Mouse (Mus musculus): ENCODE results near the gene Hspb1. TPM values are rescaled to one million over a fixed set of nuclear protein-coding genes. Genes with fewer than 3 reads are reported as not detected.
A peak's percentile ranks its signal among the peaks of the same experiment; 100 is the strongest.

The Hspb1 gene
- polyA plus RNA-seq, 1 experiment from 2014 or later: 10.1 TPM

- H3K9ac ChIP-seq (ENCODE audit: low read depth, low read length): peak overlapping the region; percentile 88
- peak overlapping the region; percentile 99 for H3K27ac ChIP-seq (ENCODE audit: low read length)
- H3K9me3 ChIP-seq (replicated peaks; ENCODE audit: control insufficient read depth, low read length, poor library complexity, severe bottlenecking): no peaks in the 10 kb centered on the region
- H3K27me3 ChIP-seq (ENCODE audit: control insufficient read depth, insufficient read depth, low read depth, low read length): no peaks in the 10 kb centered on the region
- H3K4me2 ChIP-seq (ENCODE audit: low read length): peak overlapping the region; percentile 61
- H3K36me3 ChIP-seq (ENCODE audit: control insufficient read depth, insufficient read depth, low read length): peaks cover 2% of the 10 kb centered on the region; the same call in 1 of the 2 replicates
- peaks cover 27% of the 10 kb centered on the region for H3K4me1 ChIP-seq (ENCODE audit: control insufficient read depth, insufficient read depth, low read length)
- 50% methylated on average over 7 of the region's 7 CpGs for WGBS
- ATAC-seq: peak; percentile 43
- H3K4me3 ChIP-seq (ENCODE audit: low read depth, low read length): peak overlapping the region; percentile 77
Measured at GRCm38 (mm10) chr5:135935176-135935523, 47.4 kb downstream of the Hspb1 start.

- peaks cover 23% of the 10 kb centered on the region for H3K4me1 ChIP-seq (ENCODE audit: control insufficient read depth, insufficient read depth, low read length)
- peak overlapping the region; percentile 99 for H3K27ac ChIP-seq (ENCODE audit: low read length)
- no peaks in the 10 kb centered on the region for H3K36me3 ChIP-seq (ENCODE audit: control insufficient read depth, insufficient read depth, low read length)
- no peak overlapping the region for H3K4me3 ChIP-seq (ENCODE audit: low read depth, low read length)
- no peaks in the 10 kb centered on the region for H3K9me3 ChIP-seq (replicated peaks; ENCODE audit: control insufficient read depth, low read length, poor library complexity, severe bottlenecking)
- no peak overlapping the region for H3K4me2 ChIP-seq (ENCODE audit: low read length)
- H3K9ac ChIP-seq (ENCODE audit: low read depth, low read length): no peak overlapping the region
- no peaks in the 10 kb centered on the region for H3K27me3 ChIP-seq (ENCODE audit: control insufficient read depth, insufficient read depth, low read depth, low read length)
- no peak for ATAC-seq
- WGBS: 87% methylated on average over 6 of the region's 6 CpGs
Measured at GRCm38 (mm10) chr5:135935641-135936190, 48.0 kb downstream of the Hspb1 start.

Other genes starting within 250 kb of the Hspb1 start
- gene Por, start 217.9 kb upstream of the Hspb1 start, polyA plus RNA-seq (2015; fragmentation: Nextera tagmentation; extraction: Ambion mirVana): 123 and 127 TPM in 2 replicates
- gene Tmem120a, start 143.5 kb upstream of the Hspb1 start, polyA plus RNA-seq (2015; fragmentation: Nextera tagmentation; extraction: Ambion mirVana): 87.2 and 87.8 TPM in 2 replicates
- 0.24 and 0.46 TPM in 2 replicates for gene Styxl1, start 109.5 kb upstream of the Hspb1 start, polyA plus RNA-seq (2015; fragmentation: Nextera tagmentation; extraction: Ambion mirVana)
- 565 and 600 TPM in 2 replicates for gene Mdh2, start 109.4 kb upstream of the Hspb1 start, polyA plus RNA-seq (2015; fragmentation: Nextera tagmentation; extraction: Ambion mirVana)
- 76.2 and 89.7 TPM in 2 replicates for gene Srrm3, start 81.0 kb upstream of the Hspb1 start, polyA plus RNA-seq (2015; fragmentation: Nextera tagmentation; extraction: Ambion mirVana)
- 1,035 and 1,054 TPM in 2 replicates for gene Ywhag, start 46.7 kb downstream of the Hspb1 start, polyA plus RNA-seq (2015; fragmentation: Nextera tagmentation; extraction: Ambion mirVana)
- 1.8 and 1.9 TPM in 2 replicates for gene Ssc4d, start 86.6 kb downstream of the Hspb1 start, polyA plus RNA-seq (2015; fragmentation: Nextera tagmentation; extraction: Ambion mirVana)
- 0.23 TPM in 1 of 2 replicates, not detected in the other for gene Zp3, start 92.2 kb downstream of the Hspb1 start, polyA plus RNA-seq (2015; fragmentation: Nextera tagmentation; extraction: Ambion mirVana)
- 24.0 and 26.1 TPM in 2 replicates for gene Dtx2, start 106.9 kb downstream of the Hspb1 start, polyA plus RNA-seq (2015; fragmentation: Nextera tagmentation; extraction: Ambion mirVana)
- gene Upk3b, start 150.6 kb downstream of the Hspb1 start, polyA plus RNA-seq (2015; fragmentation: Nextera tagmentation; extraction: Ambion mirVana): 0.05 TPM in 1 of 2 replicates, not detected in the other
- gene Upk3bl, start 166.6 kb downstream of the Hspb1 start, polyA plus RNA-seq (2015; fragmentation: Nextera tagmentation; extraction: Ambion mirVana): 0.19 TPM in 1 of 2 replicates, not detected in the other
- 22.0 and 29.1 TPM in 2 replicates for gene Rasa4, start 196.0 kb downstream of the Hspb1 start, polyA plus RNA-seq (2015; fragmentation: Nextera tagmentation; extraction: Ambion mirVana)
- gene Polr2j, start 228.7 kb downstream of the Hspb1 start, polyA plus RNA-seq (2015; fragmentation: Nextera tagmentation; extraction: Ambion mirVana): 190 and 194 TPM in 2 replicates
- 27.1 and 28.1 TPM in 2 replicates for gene Lrwd1, start 248.2 kb downstream of the Hspb1 start, polyA plus RNA-seq (2015; fragmentation: Nextera tagmentation; extraction: Ambion mirVana)
- 20.4 and 20.5 TPM in 2 replicates for gene Alkbh4, start 248.2 kb downstream of the Hspb1 start, polyA plus RNA-seq (2015; fragmentation: Nextera tagmentation; extraction: Ambion mirVana)

Measured in midbrain, embryonic 16.5 days (tissue).